In the genomic region with DNA sequence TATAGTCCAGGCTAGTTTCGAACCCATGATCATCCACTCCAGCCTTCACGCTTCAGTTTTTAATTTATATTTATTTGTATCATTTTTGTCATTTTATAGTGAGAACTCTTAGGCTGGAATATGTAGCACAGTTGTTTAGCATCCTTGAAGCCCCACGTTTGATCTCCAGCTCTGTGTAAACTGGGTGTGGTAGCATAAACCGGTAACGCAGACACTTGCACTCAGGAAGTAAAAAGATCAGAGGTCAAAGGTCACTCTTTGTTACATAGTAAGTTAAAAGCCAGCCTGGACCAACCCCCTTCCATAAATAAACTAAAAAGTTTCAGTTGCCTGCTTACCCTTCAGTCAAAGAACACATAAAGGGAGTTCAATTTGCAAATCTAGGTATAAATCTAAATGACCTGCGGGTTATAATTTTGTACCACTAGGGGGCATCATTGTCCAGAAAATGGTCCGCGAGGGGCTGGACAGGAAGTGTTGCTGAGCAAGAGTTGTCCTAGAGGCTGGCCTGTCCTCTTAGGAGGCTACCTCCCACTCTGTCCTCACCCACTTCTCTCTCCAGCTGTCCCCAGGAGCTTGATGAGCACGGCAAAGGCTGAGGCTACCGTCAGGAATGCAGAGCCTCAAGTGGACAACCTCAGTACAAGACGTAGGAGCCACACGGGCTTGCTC, we compare ENCODE assay signal across 8 mouse cellular contexts. TPM values are rescaled to one million over a fixed set of nuclear protein-coding genes. Genes with fewer than 3 reads are reported as not detected.
A peak's percentile ranks its signal among the peaks of the same experiment; 100 is the strongest.
DNase-seq lines count a peak whose midpoint lies in the region; ATAC-seq lines count a peak whose summit lies in the region.

No protein-coding gene starts in this region.

- H3K9me3 ChIP-seq in embryonic facial prominence, embryonic 11.5 days (replicated peaks; ENCODE audit: control insufficient read depth, low read length) = no peaks in the 10 kb centered on the region
- no peaks in the 10 kb centered on the region for H3K9me3 ChIP-seq in midbrain, embryonic 16.5 days (replicated peaks; ENCODE audit: control insufficient read depth, low read length, poor library complexity, severe bottlenecking)

- WGBS in embryonic facial prominence, embryonic 11.5 days = 51% methylated on average over 12 of the region's 12 CpGs
- WGBS in midbrain, embryonic 16.5 days = 51% methylated on average over 12 of the region's 12 CpGs

- H3K4me1 ChIP-seq in embryonic facial prominence, embryonic 11.5 days (ENCODE audit: control insufficient read depth, insufficient read depth, low read length) = no peaks in the 10 kb centered on the region
- no peaks in the 10 kb centered on the region for H3K4me1 ChIP-seq in midbrain, embryonic 16.5 days (ENCODE audit: control insufficient read depth, insufficient read depth, low read length)

- peak; percentile 58 to 62 for DNase-seq in B cell, adult 2 months
- DNase-seq in NIH3T3 (ENCODE audit: low read depth) (peak; percentile 88), liver (peak; percentile 24)
- peak; percentile 86 for DNase-seq in embryonic facial prominence, embryonic 11.5 days (ENCODE audit: low spot score)
- peak; percentile 60 to 77 for DNase-seq in heart, adult 9 months (ENCODE audit: low spot score in 2 of 2)
- peak; percentile 65 for DNase-seq in kidney, adult 11 months
- peak; percentile 36 for DNase-seq in thymus, postnatal 4 days

- H3K27me3 ChIP-seq in embryonic facial prominence, embryonic 11.5 days (ENCODE audit: control insufficient read depth, insufficient read depth, low read length) = no peaks in the 10 kb centered on the region
- no peaks in the 10 kb centered on the region for H3K27me3 ChIP-seq in midbrain, embryonic 16.5 days (ENCODE audit: control insufficient read depth, insufficient read depth, low read depth, low read length)

- no peak overlapping the region for H3K4me2 ChIP-seq in embryonic facial prominence, embryonic 11.5 days (ENCODE audit: low read depth, low read length)
- H3K4me2 ChIP-seq in midbrain, embryonic 16.5 days (ENCODE audit: low read length) = no peak overlapping the region

- H3K9ac ChIP-seq in embryonic facial prominence, embryonic 11.5 days (replicated peaks; ENCODE audit: low read length) = no peak overlapping the region
- no peak overlapping the region for H3K9ac ChIP-seq in midbrain, embryonic 16.5 days (ENCODE audit: low read depth, low read length)

- no peak overlapping the region for H3K4me3 ChIP-seq in embryonic facial prominence, embryonic 11.5 days (ENCODE audit: low read depth, low read length)
- no peak overlapping the region for H3K4me3 ChIP-seq in midbrain, embryonic 16.5 days (ENCODE audit: low read depth, low read length)

- peak; percentile 74; the same call in 1 of the 2 replicates for ATAC-seq in embryonic facial prominence, embryonic 11.5 days (replicated peaks; ENCODE audit: insufficient number of reproducible peaks, low FRiP score, low TSS enrichment, low read depth)
- ATAC-seq in midbrain, embryonic 16.5 days = peak; percentile 37; the same call in 1 of the 2 replicates

- H3K36me3 ChIP-seq in embryonic facial prominence, embryonic 11.5 days (replicated peaks; ENCODE audit: control insufficient read depth, insufficient read depth, low read depth, low read length) = peaks cover 4% of the 10 kb centered on the region
- no peaks in the 10 kb centered on the region for H3K36me3 ChIP-seq in midbrain, embryonic 16.5 days (ENCODE audit: control insufficient read depth, insufficient read depth, low read length)

- H3K27ac ChIP-seq in embryonic facial prominence, embryonic 11.5 days (replicated peaks; ENCODE audit: low read depth, low read length) = no peak overlapping the region
- H3K27ac ChIP-seq in midbrain, embryonic 16.5 days (ENCODE audit: low read length) = no peak overlapping the region

RNA-seq across cellular contexts. Expression of a gene that starts 19.1 kb away (rescaled TPM):
- 31.8 and 35.1 TPM in 2 replicates for polyA plus RNA-seq in embryonic facial prominence, embryonic 11.5 days (2014; fragmentation: Nextera tagmentation; extraction: Ambion mirVana)
- 40.7 and 45.0 TPM in 2 replicates for polyA plus RNA-seq in midbrain, embryonic 16.5 days (2015; fragmentation: Nextera tagmentation; extraction: Ambion mirVana)

RNA-seq across cellular contexts. Expression of a gene that starts 37.6 kb away (rescaled TPM):
- 9.5 and 10.1 TPM in 2 replicates for polyA plus RNA-seq in embryonic facial prominence, embryonic 11.5 days (2014; fragmentation: Nextera tagmentation; extraction: Ambion mirVana)
- polyA plus RNA-seq in midbrain, embryonic 16.5 days (2015; fragmentation: Nextera tagmentation; extraction: Ambion mirVana) = 5.9 and 6.3 TPM in 2 replicates

RNA-seq across cellular contexts. Expression of a gene that starts 37.7 kb away (rescaled TPM):
- 16.4 and 17.2 TPM in 2 replicates for polyA plus RNA-seq in embryonic facial prominence, embryonic 11.5 days (2014; fragmentation: Nextera tagmentation; extraction: Ambion mirVana)
- polyA plus RNA-seq in midbrain, embryonic 16.5 days (2015; fragmentation: Nextera tagmentation; extraction: Ambion mirVana) = 17.3 and 17.8 TPM in 2 replicates

Comparison
In these comparisons a context has a peak if more than half of its experiments do, and no peak if none do; other contexts are left out.
1. DNase-seq: peak in every context shown above with its lines; median percentile 88 in NIH3T3; 86 in embryonic facial prominence, embryonic 11.5 days; 68 in heart, adult 9 months; 65 in kidney, adult 11 months; 60 in B cell, adult 2 months; 36 in thymus, postnatal 4 days; 24 in liver.